Mouse (Mus musculus): ENCODE data around the gene Rps15. TPM values are rescaled to one million over a fixed set of nuclear protein-coding genes. Genes with fewer than 3 reads are reported as not detected.

The Rps15 gene
- polyA plus RNA-seq, 1 experiment from 2014 or later: 643 TPM

DNA sequence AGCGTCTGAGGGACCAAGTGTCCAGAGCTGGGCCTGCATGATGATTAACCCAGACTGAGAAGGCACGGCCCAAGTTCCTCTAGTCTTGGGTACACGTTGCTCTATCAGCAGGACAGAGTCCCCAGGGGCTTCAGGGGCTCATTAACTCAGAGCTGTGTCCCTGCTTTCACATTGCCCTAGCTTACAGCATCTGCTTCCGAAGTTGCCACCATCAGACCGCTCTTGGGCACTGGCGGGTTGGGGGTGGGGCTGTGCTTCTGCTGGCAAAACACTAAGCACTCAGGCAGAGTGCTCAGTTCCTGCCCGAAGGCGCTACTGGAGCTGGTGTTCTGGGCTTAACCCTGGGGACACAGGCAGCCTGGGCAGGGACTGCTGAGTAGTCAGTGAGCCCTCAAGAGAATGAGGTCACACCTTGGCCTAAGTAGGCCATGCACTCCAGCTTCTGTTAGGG, 10.3 kb upstream of the Rps15 start:
- Histone ChIP-seq H3K27ac (no peak overlapping the region), H3K4me1 (peaks cover 13% of the 10 kb centered on the region), H3K4me2 (replicated peaks) (no peak overlapping the region), H3K4me3 (no peak overlapping the region), H3K36me3 (peaks cover 95% of the 10 kb centered on the region), H3K27me3 (replicated peaks) (no peaks in the 10 kb centered on the region), H3K9me3 (no peaks in the 10 kb centered on the region), H3K9ac (no peak overlapping the region)
- 63% methylated on average over 8 of the region's 8 CpGs for WGBS
- ATAC-seq (ENCODE audit: low FRiP score, low read depth): peak; percentile 54; the same call in 1 of the 2 replicates

DNA sequence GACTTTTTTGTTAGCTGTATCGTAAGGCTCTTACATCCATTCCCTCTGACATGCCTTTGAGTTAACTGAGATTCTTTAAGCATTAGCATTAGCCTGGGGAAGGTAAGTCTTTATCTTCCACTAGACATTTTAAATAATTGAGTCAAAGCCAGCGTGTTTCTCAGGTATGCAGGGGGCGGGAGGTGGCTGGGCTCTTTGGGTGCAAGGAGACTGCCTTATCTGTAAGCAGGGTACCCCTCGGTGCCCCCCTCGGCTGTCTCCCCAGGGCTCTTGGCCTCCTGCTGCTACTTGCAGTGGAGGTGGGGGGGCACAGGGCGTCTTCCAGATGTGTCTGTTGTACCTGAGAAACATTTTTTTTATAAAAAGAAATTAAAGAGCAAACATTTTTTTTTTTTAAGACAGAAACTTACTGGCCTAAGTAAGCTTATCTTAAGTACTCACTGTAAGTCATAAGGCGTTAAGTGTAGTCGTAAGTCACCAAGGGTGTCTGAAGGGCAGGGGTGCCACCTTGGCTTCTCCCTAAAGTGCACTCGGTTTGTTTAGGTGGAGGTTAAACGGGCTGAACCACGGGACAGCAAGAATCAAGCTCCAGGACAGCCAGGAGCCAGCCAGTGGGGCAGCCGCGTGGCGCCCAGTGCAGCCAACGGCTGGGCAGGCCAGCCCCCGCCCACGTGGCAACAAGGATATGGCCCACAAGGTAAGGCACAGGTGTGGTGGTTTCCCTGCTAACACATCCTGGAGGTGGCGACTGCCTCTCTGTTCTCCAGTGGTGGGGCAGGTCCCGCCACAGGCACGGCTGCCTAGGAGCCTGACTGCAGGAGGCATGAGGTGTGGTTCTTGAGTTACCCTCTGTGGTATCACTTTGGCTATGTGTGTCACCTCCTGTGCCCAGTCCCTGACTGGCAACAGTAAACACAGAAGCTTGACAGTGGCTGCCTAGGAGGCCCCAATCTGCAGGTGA, 9.5 kb upstream of the Rps15 start:
- 92% methylated on average over 20 of the region's 20 CpGs for WGBS

DNA sequence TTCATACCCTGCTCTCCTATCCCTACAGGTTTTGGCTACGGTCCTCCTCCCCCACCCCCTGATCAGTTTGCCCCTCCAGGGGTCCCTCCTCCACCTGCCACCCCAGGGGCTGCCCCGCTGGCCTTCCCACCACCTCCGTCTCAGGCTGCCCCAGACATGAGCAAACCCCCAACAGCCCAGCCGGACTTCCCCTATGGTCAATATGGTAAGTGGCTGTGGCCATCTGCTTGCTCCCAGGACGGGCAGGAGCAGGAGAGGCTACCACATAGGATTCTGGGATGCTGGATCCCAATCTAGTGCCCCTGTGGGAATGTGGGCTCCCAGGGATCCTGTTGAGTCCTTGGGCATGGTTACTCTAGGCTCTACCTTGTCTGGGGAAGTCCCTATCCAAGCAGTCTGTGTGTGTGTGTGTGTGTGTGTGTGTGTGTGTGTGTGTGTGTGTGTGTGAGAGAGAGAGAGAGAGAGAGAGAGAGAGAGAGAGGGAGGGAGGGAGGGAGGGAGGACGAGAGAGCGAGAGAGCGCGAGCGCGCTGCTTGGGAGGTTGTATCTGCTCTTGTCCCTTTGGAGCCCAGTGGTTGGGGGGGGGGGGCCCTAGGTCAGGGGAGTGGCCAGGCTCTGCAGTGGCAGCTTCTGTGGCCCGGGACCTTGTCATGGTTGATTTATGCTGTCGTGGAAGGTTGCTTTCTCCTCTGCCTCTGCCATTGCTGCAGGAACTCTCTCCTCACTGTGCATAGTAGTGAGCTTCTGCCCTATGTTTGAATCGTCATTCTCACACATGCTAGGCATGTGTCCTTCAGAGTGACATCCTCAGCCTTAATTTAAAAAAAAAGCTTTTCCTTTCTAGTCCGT, 6.8 kb upstream of the Rps15 start:
- H3K27ac ChIP-seq: no peak overlapping the region
- WGBS: 71% methylated on average over 9 of the region's 15 CpGs
- no peak overlapping the region for H3K4me3 ChIP-seq
- peaks cover 13% of the 10 kb centered on the region for H3K4me1 ChIP-seq
- no peak for ATAC-seq (ENCODE audit: low FRiP score, low read depth)
- H3K4me2 ChIP-seq (replicated peaks): no peak overlapping the region
- H3K9me3 ChIP-seq: no peaks in the 10 kb centered on the region
- peaks cover 81% of the 10 kb centered on the region for H3K36me3 ChIP-seq
- 0 out of 2 replicates have a peak overlapping the region, but pooled peaks have one; percentile 13 for H3K9ac ChIP-seq
- no peaks in the 10 kb centered on the region for H3K27me3 ChIP-seq (replicated peaks)

More for the DNA sequence above, 9.5 kb upstream of the Rps15 start:
- H3K9me3 ChIP-seq: no peaks in the 10 kb centered on the region
- no peak overlapping the region for H3K4me3 ChIP-seq
- no peak overlapping the region for H3K27ac ChIP-seq
- H3K36me3 ChIP-seq: peaks cover 95% of the 10 kb centered on the region
- H3K4me2 ChIP-seq (replicated peaks): no peak overlapping the region
- no peaks in the 10 kb centered on the region for H3K27me3 ChIP-seq (replicated peaks)
- H3K9ac ChIP-seq: no peak overlapping the region
- ATAC-seq (ENCODE audit: low FRiP score, low read depth): no peak
- peaks cover 13% of the 10 kb centered on the region for H3K4me1 ChIP-seq

DNA sequence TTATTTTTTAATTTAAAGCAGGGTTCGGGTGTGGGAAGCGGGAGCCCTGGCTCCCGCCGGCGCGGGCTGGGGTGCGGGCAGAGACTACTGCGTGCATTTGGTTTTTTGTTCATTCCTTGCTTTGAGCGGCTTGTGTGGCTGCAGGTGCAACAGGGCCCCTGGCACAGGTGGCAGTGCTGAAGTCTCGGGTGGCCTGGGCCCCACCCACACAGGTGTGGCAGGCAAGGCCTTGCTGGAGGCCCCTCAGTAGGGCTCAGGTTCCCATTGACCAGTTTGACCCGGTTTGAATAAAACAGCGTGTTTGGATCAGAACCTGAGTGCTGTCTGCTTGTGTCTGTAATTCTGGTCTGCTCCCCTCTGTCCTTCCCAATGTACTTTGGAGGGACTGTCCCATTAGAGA, 4.2 kb upstream of the Rps15 start:
- peaks cover 1% of the 10 kb centered on the region for H3K4me1 ChIP-seq
- no peaks in the 10 kb centered on the region for H3K9me3 ChIP-seq
- no peak overlapping the region for H3K4me2 ChIP-seq (replicated peaks)
- H3K27me3 ChIP-seq (replicated peaks): no peaks in the 10 kb centered on the region
- no peak overlapping the region for H3K4me3 ChIP-seq
- 95% methylated on average over 12 of the region's 12 CpGs for WGBS
- H3K9ac ChIP-seq: no peak overlapping the region
- peaks cover 56% of the 10 kb centered on the region for H3K36me3 ChIP-seq
- no peak overlapping the region for H3K27ac ChIP-seq
- ATAC-seq (ENCODE audit: low FRiP score, low read depth): no peak

DNA sequence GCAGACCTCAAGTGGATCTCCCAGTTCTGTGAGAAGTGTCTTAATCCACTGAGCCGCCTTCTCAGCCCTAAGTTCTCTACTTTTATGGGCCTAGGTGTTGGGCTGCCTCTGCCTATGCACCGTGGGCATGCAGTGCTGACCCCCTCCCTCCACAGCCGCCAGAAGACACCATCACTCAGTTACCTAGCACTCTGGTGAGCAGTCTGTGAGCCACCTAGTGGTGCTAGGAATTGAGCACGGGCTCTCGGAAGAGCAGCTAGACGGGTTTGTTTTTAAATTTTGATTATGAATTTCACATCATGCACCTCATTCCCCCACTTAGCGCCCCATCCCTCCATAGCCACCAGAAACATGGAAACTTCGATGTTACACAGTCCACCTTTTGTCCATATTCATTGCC, 3.6 kb upstream of the Rps15 start:
- H3K9ac ChIP-seq: no peak overlapping the region
- ATAC-seq (ENCODE audit: low FRiP score, low read depth): no peak
- H3K36me3 ChIP-seq: peaks cover 55% of the 10 kb centered on the region
- no peak overlapping the region for H3K4me2 ChIP-seq (replicated peaks)
- WGBS: 72% methylated on average over 8 of the region's 8 CpGs
- no peak overlapping the region for H3K4me3 ChIP-seq
- H3K9me3 ChIP-seq: no peaks in the 10 kb centered on the region
- no peak overlapping the region for H3K27ac ChIP-seq
- peaks cover 7% of the 10 kb centered on the region for H3K4me1 ChIP-seq
- H3K27me3 ChIP-seq (replicated peaks): no peaks in the 10 kb centered on the region

DNA sequence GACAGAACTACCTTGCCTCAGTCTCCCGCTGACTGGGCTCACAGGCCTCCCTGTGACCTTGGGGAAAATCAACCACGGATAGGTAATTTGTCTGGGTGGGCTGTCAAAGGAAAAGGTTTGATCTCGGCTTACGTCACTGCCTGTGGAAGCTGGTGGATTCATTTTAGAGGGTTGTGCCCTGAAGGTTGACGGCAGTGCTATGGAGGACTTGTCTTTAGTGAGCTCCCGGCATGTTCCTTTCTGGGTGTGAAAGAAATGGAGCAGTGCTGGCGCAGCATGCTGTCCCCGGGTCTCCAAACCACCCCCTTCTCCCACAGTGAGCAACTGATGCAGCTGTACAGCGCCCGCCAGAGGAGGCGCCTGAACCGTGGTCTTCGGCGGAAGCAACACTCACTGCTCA, 1.1 kb downstream of the Rps15 start:
- no peak for ATAC-seq (ENCODE audit: low FRiP score, low read depth)
- H3K4me1 ChIP-seq: peaks cover 46% of the 10 kb centered on the region

DNA sequence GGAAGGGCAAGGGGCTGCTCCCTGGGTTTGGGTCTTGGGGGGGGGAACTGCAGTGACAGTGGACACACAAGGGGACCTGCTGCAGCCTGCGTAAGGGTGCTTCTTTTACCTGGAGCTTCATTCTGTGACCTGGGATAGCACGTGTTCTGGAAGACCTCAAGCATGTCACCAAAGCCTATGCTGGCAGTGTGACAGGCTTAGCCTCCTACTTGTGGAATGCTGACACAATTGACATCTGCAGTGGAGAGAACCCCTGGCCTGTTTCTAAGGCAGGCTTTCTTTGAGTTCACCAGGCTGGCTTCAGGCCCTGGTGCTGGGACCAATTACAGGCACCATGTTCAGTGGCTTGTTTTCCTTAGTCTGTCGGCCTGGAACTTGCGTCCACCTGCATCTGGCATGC, 2.1 kb downstream of the Rps15 start:
- Histone ChIP-seq H3K27ac (no peak overlapping the region), H3K9ac (no peak overlapping the region; the same call in 1 of the 2 replicates), H3K27me3 (replicated peaks) (0 out of 2 replicates have a peak, but pooled peaks cover 6% of the 10 kb centered on the region), H3K9me3 (no peaks in the 10 kb centered on the region), H3K4me1 (peaks cover 50% of the 10 kb centered on the region), H3K4me2 (replicated peaks) (peak overlapping the region; percentile 84), H3K4me3 (0 out of 2 replicates have a peak overlapping the region, but pooled peaks have one; percentile 91), H3K36me3 (peaks cover 19% of the 10 kb centered on the region)
- WGBS: 78% methylated on average over 4 of the region's 4 CpGs
- no peak for ATAC-seq (ENCODE audit: low FRiP score, low read depth)

More for the DNA sequence above, 1.1 kb downstream of the Rps15 start:
- Histone ChIP-seq H3K9me3 (no peaks in the 10 kb centered on the region), H3K4me2 (replicated peaks) (peak overlapping the region; percentile 84), H3K27ac (no peak overlapping the region), H3K4me3 (peak overlapping the region; percentile 91), H3K36me3 (peaks cover 26% of the 10 kb centered on the region), H3K27me3 (replicated peaks) (no peaks in the 10 kb centered on the region), H3K9ac (peak overlapping the region; percentile 97)
- WGBS: 32% methylated on average over 14 of the region's 14 CpGs

DNA sequence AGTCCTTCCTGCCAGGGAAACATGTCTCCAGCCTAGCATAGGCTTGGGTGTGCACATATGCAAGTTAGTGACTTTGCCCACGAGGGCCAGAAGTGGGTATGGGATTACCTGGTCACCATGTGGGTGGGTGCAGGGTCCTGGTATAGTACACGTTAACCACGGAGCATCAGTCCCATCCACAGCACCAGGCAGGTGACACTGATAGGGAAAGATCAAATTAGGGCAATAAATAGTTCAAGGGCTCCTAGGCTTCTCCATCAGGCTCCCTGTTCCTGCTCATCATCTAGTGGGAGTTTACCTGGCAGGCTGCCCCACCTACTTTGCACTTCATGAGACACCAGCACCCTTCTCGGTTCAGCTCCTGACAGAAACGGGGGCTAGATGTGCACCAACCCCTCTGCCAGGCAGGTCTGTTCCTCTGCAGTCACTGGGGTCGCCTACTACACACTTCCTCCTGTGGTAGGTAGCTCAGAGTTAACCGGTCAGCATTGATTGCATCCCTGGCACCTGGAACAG, 2.6 kb downstream of the Rps15 start:
- no peak for ATAC-seq (ENCODE audit: low FRiP score, low read depth)
- Histone ChIP-seq H3K4me3 (no peak overlapping the region), H3K9ac (no peak overlapping the region), H3K36me3 (peaks cover 19% of the 10 kb centered on the region), H3K4me1 (peaks cover 55% of the 10 kb centered on the region), H3K4me2 (replicated peaks) (peak overlapping the region; percentile 84), H3K27me3 (replicated peaks) (0 out of 2 replicates have a peak, but pooled peaks cover 7% of the 10 kb centered on the region), H3K9me3 (no peaks in the 10 kb centered on the region), H3K27ac (no peak overlapping the region)
- WGBS: 40% methylated on average over 7 of the region's 7 CpGs

DNA sequence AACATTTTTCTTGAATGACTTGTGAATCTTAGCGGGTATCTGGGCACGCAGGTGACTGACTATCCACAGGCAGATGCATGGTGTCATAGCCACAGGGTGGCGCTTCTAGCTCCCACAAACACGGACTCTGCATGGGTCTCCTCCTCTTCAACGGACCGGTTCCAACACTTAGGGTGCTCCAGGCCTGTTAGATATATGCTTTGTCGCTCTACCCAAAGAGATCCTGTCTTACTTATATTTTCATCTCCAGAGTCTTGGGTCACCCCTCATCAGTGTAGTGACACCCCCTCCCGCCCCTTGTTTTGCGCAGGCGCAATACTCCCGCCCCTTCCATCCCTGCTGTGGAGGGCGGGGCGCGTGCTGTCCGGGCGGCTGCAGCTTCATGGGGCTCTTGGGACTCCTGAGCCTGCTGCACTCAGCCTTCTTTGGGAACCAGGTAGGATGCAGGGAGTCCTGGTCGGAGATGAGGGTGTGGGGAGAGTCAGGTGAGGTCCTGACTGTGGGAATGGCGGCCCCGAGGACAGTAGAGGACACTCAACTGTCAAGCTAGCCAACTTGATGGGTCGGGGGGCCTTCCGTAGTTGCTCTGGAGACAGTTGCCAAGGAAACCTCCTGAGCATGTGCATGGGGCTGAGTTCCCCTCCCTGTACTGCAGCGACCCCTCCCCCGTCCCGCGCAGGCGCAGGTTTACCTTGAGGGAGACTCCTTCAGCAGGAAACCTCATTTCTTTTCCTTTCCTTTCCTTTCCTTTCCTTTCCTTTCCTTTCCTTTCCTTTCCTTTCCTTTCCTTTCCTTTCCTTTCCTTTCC, 3.6 kb downstream of the Rps15 start, which contains the start of gene Apc2:
TSS of gene Apc2 (plus strand) at position 360 of the 808 bp plus-strand sequence.
- Histone ChIP-seq H3K27ac (peak within 1 kb of the TSS; percentile 71), H3K4me2 (replicated peaks) (peak within 1 kb of the TSS; percentile 84), H3K4me3 (peak within 1 kb of the TSS; percentile 43), H3K4me1 (peaks cover 61% of the 10 kb centered on the region), H3K9ac (peak within 1 kb of the TSS; percentile 95), H3K36me3 (peaks cover 19% of the 10 kb centered on the region), H3K27me3 (replicated peaks) (peaks cover 12% of the 10 kb centered on the region; the same call in 1 of the 2 replicates), H3K9me3 (no peaks in the 10 kb centered on the region)
- peak; percentile 55 for ATAC-seq (ENCODE audit: low FRiP score, low read depth)
- under 1% methylated on average over 26 of the region's 26 CpGs for WGBS

DNA sequence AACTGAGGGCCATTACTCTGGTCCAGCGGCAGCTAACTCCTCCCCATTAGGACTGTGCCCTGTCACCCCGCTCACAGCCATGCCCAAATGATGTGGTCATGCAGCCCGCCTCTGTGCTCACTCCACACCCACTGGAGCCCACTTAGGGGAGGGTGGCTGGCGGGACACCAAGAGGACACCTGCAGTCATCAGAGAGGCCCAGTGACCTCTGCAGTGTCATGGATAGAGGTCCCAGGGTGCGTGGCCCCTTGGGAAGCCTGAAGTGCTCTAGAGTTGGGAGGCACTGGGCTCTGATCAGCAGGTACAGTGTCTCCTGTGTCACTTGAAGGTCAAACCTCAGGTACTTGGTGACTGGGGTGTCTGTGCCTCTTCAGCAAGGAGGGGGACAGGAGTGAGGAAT, 4.6 kb downstream of the Rps15 start:
- H3K4me3 ChIP-seq: peak overlapping the region; percentile 2; the same call in 1 of the 2 replicates
- WGBS: 73% methylated on average over 5 of the region's 5 CpGs

More for the DNA sequence above, 4.6 kb downstream of the Rps15 start:
- peak overlapping the region; percentile 78 for H3K4me2 ChIP-seq (replicated peaks)
- H3K9me3 ChIP-seq: no peaks in the 10 kb centered on the region
- peaks cover 15% of the 10 kb centered on the region; the same call in 1 of the 2 replicates for H3K27me3 ChIP-seq (replicated peaks)
- H3K9ac ChIP-seq: peak overlapping the region; percentile 95; the same call in 1 of the 2 replicates
- H3K4me1 ChIP-seq: peaks cover 67% of the 10 kb centered on the region
- H3K36me3 ChIP-seq: peaks cover 23% of the 10 kb centered on the region
- no peak for ATAC-seq (ENCODE audit: low FRiP score, low read depth)
- H3K27ac ChIP-seq: peak overlapping the region; percentile 53; the same call in 1 of the 2 replicates
